Mouse (Mus musculus) hindbrain, embryonic 10.5 days (tissue): ENCODE data around the gene Hnrnpab. TPM values are rescaled to one million over a fixed set of nuclear protein-coding genes. Genes with fewer than 3 reads are reported as not detected.
"Not testable (repeated sequence)": the region's sequence is repeated elsewhere in the genome, so short reads cannot be mapped to it uniquely, and the experiment has no call there.

Source experiments
- DNase-seq: peaks from one replicate; pipeline ENCODE4 v3.0.0-alpha.2; 2017; ENCODE audit warnings: low spot score
- H3K27ac ChIP-seq: fragments of 300-500 bp; sonication (generic); 2 replicates; pipeline ENCODE4 v1.5.1; 2016; ENCODE audit warnings: mild to moderate bottlenecking, moderate library complexity
- H3K27me3 ChIP-seq: fragments of 300-500 bp; sonication (generic); 2 replicates; pipeline ENCODE4 v1.6.1; 2016; ENCODE audit warnings: mild to moderate bottlenecking; ENCODE audit not compliant: poor library complexity, insufficient read depth, severe bottlenecking
- H3K36me3 ChIP-seq: fragments of 300-500 bp; sonication (generic); 2 replicates; pipeline ENCODE4 v1.6.1; 2016; ENCODE audit warnings: mild to moderate bottlenecking, moderate library complexity
- H3K4me1 ChIP-seq: fragments of 300-500 bp; sonication (generic); replicated peaks from 2 replicates; pipeline ENCODE4 v1.6.1; 2016; ENCODE audit warnings: mild to moderate bottlenecking
- H3K4me3 ChIP-seq: fragments of 300-500 bp; sonication (generic); 2 replicates; pipeline ENCODE4 v1.5.1; 2016; ENCODE audit warnings: mild to moderate bottlenecking, moderate library complexity
- H3K9me3 ChIP-seq: fragments of 300-500 bp; sonication (generic); 2 replicates; pipeline ENCODE4 v1.6.1; 2016; ENCODE audit warnings: mild to moderate bottlenecking, moderate library complexity
- WGBS: fragments of 180-500 bp; shearing (Covaris S2); methylation state at CpG from one replicate; pipeline ENCODE4 v1.1.7; 2016; 5-methylcytosine and 5-hydroxymethylcytosine counted together
- polyA plus RNA-seq: library from polyadenylated mRNA; unstranded; fragments of >200 nt; fragmentation: Nextera tagmentation; extraction: Ambion mirVana; gene quantifications from 2 replicates; pipeline ENCODE4 v1.2.1, GENCODE M21; 2016

Gene Hnrnpab
- polyA plus RNA-seq, 1 experiment from 2014 or later, result 607 TPM

DNA sequence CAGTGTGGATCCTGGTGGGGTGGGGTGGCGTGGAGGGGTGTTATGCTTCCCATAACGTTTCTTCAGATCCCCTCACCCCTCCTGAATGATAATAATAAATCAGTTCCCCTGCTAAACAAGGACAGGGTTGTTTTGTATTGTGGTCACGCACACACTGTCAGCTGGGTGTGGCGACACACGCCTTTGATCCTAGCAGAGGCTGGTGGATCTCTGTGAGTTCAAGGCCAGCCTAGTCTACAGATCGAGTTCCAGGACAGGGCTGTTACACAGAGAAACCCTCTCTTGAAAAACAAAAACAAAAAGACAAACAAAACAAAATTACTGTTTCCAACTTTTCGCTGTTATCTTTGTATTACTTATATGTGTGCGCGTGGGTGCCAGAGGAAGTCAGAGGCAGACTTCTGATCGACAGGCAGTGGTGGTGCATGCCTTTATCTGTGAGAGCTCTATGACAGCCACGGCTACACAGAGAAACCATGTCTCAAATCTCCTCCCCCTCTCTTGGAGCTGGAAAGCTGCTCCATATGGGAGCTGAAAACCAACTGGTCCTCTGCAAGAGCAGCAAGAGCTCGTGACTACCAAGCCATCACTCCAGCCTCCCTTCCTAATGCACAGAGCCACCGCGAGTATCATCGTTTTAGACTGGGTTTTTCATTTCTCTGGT, 23.1 kb upstream of the Hnrnpab start:
- Histone ChIP-seq H3K36me3 (peaks cover 60% of the 10 kb centered on the region), H3K27ac (no peak overlapping the region), H3K4me3 (no peak overlapping the region), H3K9me3 (no peaks in the 10 kb centered on the region), H3K27me3 (no peaks in the 10 kb centered on the region), H3K4me1 (peaks cover 8% of the 10 kb centered on the region)
- DNase-seq, result no peak
- 84% methylated on average over 15 of the region's 15 CpGs for WGBS

GRCm38 (mm10) chr11:51627907-51628306, 21.3 kb upstream of the Hnrnpab start:
- no peak overlapping the region for H3K27ac ChIP-seq
- H3K36me3 ChIP-seq, result peaks cover 78% of the 10 kb centered on the region
- DNase-seq, result no peak
- H3K4me1 ChIP-seq, result no peaks in the 10 kb centered on the region
- no peaks in the 10 kb centered on the region for H3K27me3 ChIP-seq
- WGBS, result 91% methylated on average over 8 of the region's 8 CpGs
- no peak overlapping the region for H3K4me3 ChIP-seq
- H3K9me3 ChIP-seq, result no peaks in the 10 kb centered on the region

DNA sequence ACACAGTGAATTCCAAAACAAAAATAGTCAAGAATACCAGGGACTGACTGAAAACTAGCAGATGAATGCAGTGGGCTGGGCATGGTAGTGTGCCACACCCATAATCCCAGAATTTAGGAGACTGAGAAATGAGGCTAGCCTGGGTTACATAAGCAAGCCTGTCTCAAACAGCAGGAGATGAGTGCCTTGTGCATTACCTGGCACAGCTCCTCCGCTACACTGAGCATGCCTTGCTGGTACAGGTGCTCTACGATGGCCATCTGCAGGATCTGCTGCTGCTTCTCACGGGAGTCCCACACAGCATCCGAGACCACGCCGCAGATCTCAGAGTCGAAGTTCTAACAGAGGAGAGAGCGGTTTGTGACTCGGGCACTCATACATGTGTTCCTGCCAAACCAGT, 20.8 kb upstream of the Hnrnpab start:
- Histone ChIP-seq H3K4me3 (no peak overlapping the region), H3K27me3 (no peaks in the 10 kb centered on the region), H3K27ac (no peak overlapping the region), H3K36me3 (peaks cover 80% of the 10 kb centered on the region), H3K4me1 (no peaks in the 10 kb centered on the region), H3K9me3 (no peaks in the 10 kb centered on the region)
- WGBS, result 90% methylated on average over 9 of the region's 9 CpGs
- DNase-seq, result no peak

DNA sequence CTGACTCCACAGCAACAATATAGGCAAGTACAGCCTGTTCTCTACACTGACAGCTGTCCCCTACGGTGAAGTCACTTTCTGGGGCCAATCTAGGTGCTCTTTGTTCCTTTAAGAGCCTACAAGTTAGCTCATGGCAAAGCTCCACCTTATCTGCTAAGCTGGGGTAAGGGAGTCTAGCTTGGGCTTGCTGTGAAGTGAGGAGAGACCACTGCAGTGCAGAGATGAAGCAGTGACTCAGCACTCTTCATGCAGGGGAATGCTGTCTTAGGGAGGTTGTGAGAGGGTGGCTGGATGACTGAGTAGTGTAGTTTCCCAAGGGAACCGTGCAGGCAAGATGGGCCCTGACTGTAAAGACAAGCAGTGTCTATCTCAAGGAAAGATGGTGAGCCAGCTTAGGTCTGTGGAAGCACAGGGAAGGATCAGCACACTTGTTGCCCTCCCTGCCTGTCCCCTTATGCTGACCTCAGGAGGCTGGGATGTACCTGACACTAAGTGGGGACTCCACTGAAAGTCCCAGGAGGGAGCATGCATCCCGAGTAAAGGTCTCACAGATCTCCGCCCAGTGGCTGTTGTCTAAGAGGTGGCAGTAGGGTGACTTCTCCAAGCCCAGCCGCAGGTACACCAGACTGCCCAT, 18.7 kb upstream of the Hnrnpab start:
- H3K9me3 ChIP-seq, result no peaks in the 10 kb centered on the region
- no peak for DNase-seq
- 84% methylated on average over 5 of the region's 5 CpGs for WGBS

DNA sequence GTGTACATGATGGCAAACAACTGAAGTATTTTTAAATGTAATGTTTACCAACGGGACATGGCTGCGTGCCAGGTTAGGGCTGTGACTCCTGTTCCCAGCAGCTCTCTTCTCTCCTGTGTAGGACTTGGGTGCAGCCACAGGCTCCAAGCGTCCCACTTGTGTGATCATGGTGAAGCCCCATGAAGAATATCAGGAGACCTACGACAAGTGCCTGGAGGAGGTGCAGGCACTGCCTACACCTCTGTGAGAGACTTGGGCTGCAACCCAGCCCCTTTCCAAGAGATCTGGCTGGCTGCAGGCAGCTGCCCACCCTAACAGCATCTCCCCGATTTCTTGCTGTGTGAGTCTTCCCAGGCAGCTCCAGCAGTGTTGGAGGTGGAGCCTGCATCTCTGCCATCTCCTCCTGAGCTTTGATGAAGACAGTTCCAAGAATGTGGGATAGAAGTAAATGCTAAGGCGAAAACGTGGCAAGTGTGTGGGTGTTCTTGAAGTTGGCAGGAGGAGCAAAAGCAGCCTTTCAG, 16.4 kb upstream of the Hnrnpab start:
- Histone ChIP-seq H3K36me3 (peaks cover 71% of the 10 kb centered on the region), H3K4me3 (no peak overlapping the region), H3K9me3 (no peaks in the 10 kb centered on the region), H3K27ac (no peak overlapping the region), H3K4me1 (peaks cover 20% of the 10 kb centered on the region), H3K27me3 (no peaks in the 10 kb centered on the region)
- 90% methylated on average over 7 of the region's 7 CpGs for WGBS
- DNase-seq, result no peak

More for the DNA sequence above, 18.7 kb upstream of the Hnrnpab start:
- H3K36me3 ChIP-seq, result peaks cover 92% of the 10 kb centered on the region
- H3K4me1 ChIP-seq, result peaks cover 13% of the 10 kb centered on the region
- H3K27me3 ChIP-seq, result no peaks in the 10 kb centered on the region
- no peak overlapping the region for H3K4me3 ChIP-seq
- no peak overlapping the region for H3K27ac ChIP-seq

GRCm38 (mm10) chr11:51621776-51622175, 15.1 kb upstream of the Hnrnpab start:
- H3K9me3 ChIP-seq, result no peaks in the 10 kb centered on the region
- no peak for DNase-seq
- 99% methylated on average over 2 of the region's 2 CpGs for WGBS
- H3K27ac ChIP-seq, result no peak overlapping the region
- H3K4me1 ChIP-seq, result peaks cover 20% of the 10 kb centered on the region
- H3K4me3 ChIP-seq, result 0 out of 2 replicates have a peak overlapping the region, but pooled peaks have one; percentile 91
- H3K27me3 ChIP-seq, result no peaks in the 10 kb centered on the region
- H3K36me3 ChIP-seq, result peaks cover 59% of the 10 kb centered on the region

DNA sequence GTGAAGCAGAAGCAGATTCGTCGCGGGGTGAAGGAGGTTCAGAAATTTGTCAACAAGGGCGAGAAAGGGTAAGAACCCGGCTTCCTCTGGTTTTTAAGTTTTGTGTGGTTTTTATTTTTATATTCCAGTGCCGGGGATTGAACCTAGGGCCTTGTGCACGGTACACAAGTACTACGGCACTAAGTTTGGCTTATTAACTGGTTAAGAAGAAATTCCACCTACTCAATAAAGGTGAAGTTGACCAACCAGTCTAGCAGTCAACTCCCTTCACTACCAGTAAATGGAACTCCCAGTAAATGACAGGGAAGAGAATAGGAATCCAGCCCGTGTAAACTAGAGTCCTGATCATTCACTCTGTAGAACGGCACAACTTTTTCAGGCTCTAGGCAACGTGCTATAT, 13.4 kb upstream of the Hnrnpab start:
- H3K27me3 ChIP-seq, result no peaks in the 10 kb centered on the region
- DNase-seq, result no peak
- peak overlapping the region; percentile 90 for H3K27ac ChIP-seq
- no peaks in the 10 kb centered on the region for H3K9me3 ChIP-seq
- 3% methylated on average over 11 of the region's 11 CpGs for WGBS
- peaks cover 42% of the 10 kb centered on the region for H3K36me3 ChIP-seq
- peaks cover 29% of the 10 kb centered on the region for H3K4me1 ChIP-seq
- peak overlapping the region; percentile 91 for H3K4me3 ChIP-seq

DNA sequence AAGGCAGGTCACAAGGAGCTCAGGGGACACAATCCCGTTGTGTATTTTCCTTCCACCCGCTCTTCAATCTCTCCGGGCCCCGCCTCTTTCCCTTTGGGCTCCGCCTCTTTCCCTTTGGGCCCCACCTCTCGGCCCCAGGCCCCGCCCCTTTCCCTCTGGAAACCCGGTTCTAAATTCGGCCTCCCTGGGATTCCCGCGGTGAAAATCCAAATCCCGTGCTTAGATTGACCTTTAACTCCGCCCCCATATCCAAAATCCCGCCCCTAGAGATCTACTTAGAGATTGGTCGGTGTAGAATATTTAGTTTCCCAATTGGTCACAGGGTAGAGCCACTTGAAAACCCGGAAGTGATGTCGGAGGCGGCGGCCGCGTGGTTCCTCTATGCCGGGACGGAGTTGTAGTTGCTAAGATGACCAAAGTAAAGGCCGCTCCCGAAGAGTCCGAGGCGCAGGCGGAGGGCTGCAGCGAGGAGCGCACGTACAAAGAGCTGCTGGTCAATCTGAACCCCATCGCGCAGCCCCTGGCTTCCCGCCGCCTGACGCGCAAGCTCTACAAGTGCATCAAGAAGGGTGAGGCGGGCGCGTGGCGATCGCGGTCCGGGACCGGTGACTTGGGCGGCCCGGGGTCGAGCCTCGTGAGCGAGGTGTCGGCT, 12.9 kb upstream of the Hnrnpab start, which contains the start of gene Nhp2:
Nhp2 (plus strand) TSS at position 327 of the 652 bp plus-strand sequence.
- peak; percentile 96 for DNase-seq
- H3K4me1 ChIP-seq, result peaks cover 32% of the 10 kb centered on the region
- peak within 1 kb of the TSS; percentile 91 for H3K4me3 ChIP-seq
- peak within 1 kb of the TSS; percentile 90 for H3K27ac ChIP-seq
- no peaks in the 10 kb centered on the region for H3K9me3 ChIP-seq
- H3K27me3 ChIP-seq, result no peaks in the 10 kb centered on the region
- under 1% methylated on average over 51 of the region's 51 CpGs for WGBS
- peaks cover 36% of the 10 kb centered on the region for H3K36me3 ChIP-seq

DNA sequence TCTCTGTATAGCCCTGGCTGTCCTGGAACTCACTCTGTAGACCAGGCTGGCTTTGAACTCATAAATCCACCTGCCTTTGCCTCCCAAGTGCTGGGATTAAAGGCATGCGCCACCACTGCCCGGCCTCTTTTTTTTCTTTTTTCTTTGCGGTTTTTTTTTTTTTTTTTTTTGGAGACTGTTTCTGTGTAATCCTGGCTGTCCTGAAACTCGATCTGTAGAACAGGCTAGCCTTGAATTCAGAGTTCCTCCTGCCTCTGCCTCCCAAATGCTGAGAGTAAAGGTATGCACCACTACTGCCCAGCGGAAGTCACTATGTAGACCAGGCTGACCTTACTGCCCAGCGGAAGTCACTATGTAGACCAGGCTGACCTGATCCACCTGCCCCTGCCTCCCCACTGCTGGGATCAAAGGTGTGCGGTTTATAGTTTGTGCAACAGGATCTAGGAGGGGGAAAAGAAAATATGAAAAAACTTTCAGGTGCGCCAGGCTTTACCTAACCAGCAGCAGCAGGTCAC, 12.3 kb upstream of the Hnrnpab start:
- H3K4me1 ChIP-seq, result peaks cover 32% of the 10 kb centered on the region
- peak overlapping the region; percentile 91 for H3K4me3 ChIP-seq
- H3K36me3 ChIP-seq, result peaks cover 30% of the 10 kb centered on the region
- no peaks in the 10 kb centered on the region for H3K9me3 ChIP-seq
- DNase-seq, result no peak
- peak overlapping the region; percentile 90 for H3K27ac ChIP-seq
- H3K27me3 ChIP-seq, result no peaks in the 10 kb centered on the region
- 49% methylated on average over 8 of the region's 8 CpGs for WGBS

DNA sequence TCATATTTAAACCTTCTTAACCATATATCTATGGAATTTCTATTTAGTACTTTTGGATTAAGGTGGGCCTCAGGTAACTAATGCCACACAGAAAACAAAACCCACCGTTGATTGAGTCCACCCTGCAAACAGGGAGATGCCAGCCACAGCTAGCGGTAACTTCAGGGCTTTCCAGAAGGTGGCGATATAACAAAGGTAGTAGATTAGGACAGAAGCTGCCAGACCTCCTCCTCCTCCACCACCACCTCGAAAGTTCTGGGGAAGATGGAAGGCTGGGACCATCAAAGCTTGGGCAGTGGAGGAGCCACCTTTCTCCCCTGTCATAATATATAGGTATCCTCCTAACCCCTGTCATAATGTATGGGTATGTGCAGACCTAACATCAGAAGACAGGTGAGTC, 11.0 kb upstream of the Hnrnpab start:
- Histone ChIP-seq H3K4me3 (no peak overlapping the region), H3K36me3 (peaks cover 18% of the 10 kb centered on the region), H3K27me3 (no peaks in the 10 kb centered on the region), H3K9me3 (no peaks in the 10 kb centered on the region), H3K27ac (no peak overlapping the region), H3K4me1 (peaks cover 32% of the 10 kb centered on the region)
- peak; percentile 69 for DNase-seq
- 12% methylated on average over 4 of the region's 4 CpGs for WGBS

- Histone ChIP-seq H3K4me1 (peaks cover 28% of the 10 kb centered on the region), H3K4me3 (peak overlapping the region; percentile 48), H3K27ac (peak overlapping the region; percentile 87)
- H3K9me3 ChIP-seq, DNase-seq, H3K36me3 ChIP-seq, H3K27me3 ChIP-seq: not testable (repeated sequence)
- 94% methylated on average over 7 of the region's 7 CpGs for WGBS
Measured at GRCm38 (mm10) chr11:51616113-51616512, 9.5 kb upstream of the Hnrnpab start.

GRCm38 (mm10) chr11:51615601-51616000, 9.0 kb upstream of the Hnrnpab start:
- Histone ChIP-seq H3K27me3 (no peaks in the 10 kb centered on the region), H3K4me1 (peaks cover 23% of the 10 kb centered on the region), H3K36me3 (no peaks in the 10 kb centered on the region), H3K4me3 (peak overlapping the region; percentile 48), H3K27ac (peak overlapping the region; percentile 87), H3K9me3 (no peaks in the 10 kb centered on the region)
- DNase-seq, result peak; percentile 73
- 4% methylated on average over 14 of the region's 14 CpGs for WGBS

DNA sequence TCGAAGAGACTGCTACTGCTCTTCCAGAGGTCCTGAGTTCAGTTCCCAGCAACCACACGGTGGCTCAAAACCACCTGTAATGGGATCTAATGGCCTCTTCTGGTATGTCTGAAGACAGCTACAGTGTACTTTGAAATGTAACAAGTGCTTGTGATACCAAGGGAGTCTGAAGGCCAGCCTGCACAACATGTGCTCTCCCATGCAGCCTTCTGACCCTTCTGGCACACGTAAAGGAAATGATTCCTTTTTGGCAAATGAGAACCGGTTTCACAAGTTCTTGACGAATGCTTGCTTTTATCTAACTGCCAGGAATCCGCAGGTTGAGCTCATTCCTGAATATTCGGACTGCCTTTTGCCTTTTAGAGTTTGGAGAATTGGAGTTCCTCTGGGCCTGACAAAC, 8.5 kb upstream of the Hnrnpab start:
- Histone ChIP-seq H3K27me3 (no peaks in the 10 kb centered on the region), H3K4me1 (peaks cover 18% of the 10 kb centered on the region), H3K4me3 (peak overlapping the region; percentile 48), H3K9me3 (no peaks in the 10 kb centered on the region), H3K36me3 (no peaks in the 10 kb centered on the region), H3K27ac (peak overlapping the region; percentile 87)
- DNase-seq, result no peak
- WGBS, result 53% methylated on average over 7 of the region's 7 CpGs
